7 mouse cellular contexts compared by ENCODE assay signal in genomic region chr12:15817365-15817764, GRCm38 (mm10). TPM values are rescaled to one million over a fixed set of nuclear protein-coding genes. Genes with fewer than 3 reads are reported as not detected.
DNase-seq lines count a peak whose midpoint lies in the region; ATAC-seq and TF ChIP-seq lines count a peak whose summit lies in the region.

No protein-coding gene starts in this region.

- TF ChIP-seq CTCF in liver, postnatal 0 days (IDR thresholded peaks at IDR 0.05; ENCODE audit: low read depth) = no peak

- peak overlapping the region; percentile 85 for H3K4me3 ChIP-seq in forebrain, embryonic 16.5 days (replicated peaks; ENCODE audit: low read length)
- H3K4me3 ChIP-seq in intestine, embryonic 16.5 days (ENCODE audit: low read length) = peak overlapping the region; percentile 74
- peak overlapping the region; percentile 67 for H3K4me3 ChIP-seq in liver, postnatal 0 days (ENCODE audit: low read depth, low read length)

- H3K9me3 ChIP-seq in forebrain, embryonic 16.5 days (ENCODE audit: control insufficient read depth, low read length) = no peaks in the 10 kb centered on the region
- H3K9me3 ChIP-seq in intestine, embryonic 16.5 days (ENCODE audit: control insufficient read depth, low read length) = no peaks in the 10 kb centered on the region
- H3K9me3 ChIP-seq in liver, postnatal 0 days (ENCODE audit: low read length) = no peaks in the 10 kb centered on the region

- 23% methylated on average over 4 of the region's 4 CpGs for WGBS in forebrain, embryonic 16.5 days
- WGBS in intestine, embryonic 16.5 days = 15% methylated on average over 4 of the region's 4 CpGs
- 37% methylated on average over 4 of the region's 4 CpGs for WGBS in liver, postnatal 0 days (ENCODE audit: insufficient replicate concordance)

- ATAC-seq in forebrain, embryonic 16.5 days = no peak
- peak; percentile 6; the same call in 1 of the 2 replicates for ATAC-seq in intestine, embryonic 16.5 days
- ATAC-seq in liver, postnatal 0 days = no peak

- peak overlapping the region; percentile 96; the same call in 1 of the 2 replicates for H3K27ac ChIP-seq in forebrain, embryonic 16.5 days (ENCODE audit: low read length)
- H3K27ac ChIP-seq in intestine, embryonic 16.5 days (ENCODE audit: low read length) = peak overlapping the region; percentile 60
- no peak overlapping the region for H3K27ac ChIP-seq in liver, postnatal 0 days (ENCODE audit: low read depth)

- TF ChIP-seq EP300 in liver, postnatal 0 days (IDR thresholded peaks at IDR 0.05; ENCODE audit: low read depth) = no peak

- H3K4me2 ChIP-seq in forebrain, embryonic 16.5 days (ENCODE audit: low read length) = peak overlapping the region; percentile 71
- peak overlapping the region; percentile 82 for H3K4me2 ChIP-seq in intestine, embryonic 16.5 days (ENCODE audit: low read depth, low read length)
- H3K4me2 ChIP-seq in liver, postnatal 0 days (ENCODE audit: low read depth, low read length) = peak overlapping the region; percentile 90

- H3K4me1 ChIP-seq in forebrain, embryonic 16.5 days (replicated peaks; ENCODE audit: control insufficient read depth, insufficient read depth, low read length) = peaks cover 5% of the 10 kb centered on the region; the same call in 1 of the 2 replicates
- H3K4me1 ChIP-seq in intestine, embryonic 16.5 days (ENCODE audit: control insufficient read depth, insufficient read depth, low read length) = 0 out of 2 replicates have a peak, but pooled peaks cover 2% of the 10 kb centered on the region
- peaks cover 5% of the 10 kb centered on the region for H3K4me1 ChIP-seq in liver, postnatal 0 days (ENCODE audit: insufficient read depth)

- H3K36me3 ChIP-seq in forebrain, embryonic 16.5 days (ENCODE audit: control insufficient read depth, insufficient read depth) = no peaks in the 10 kb centered on the region
- no peaks in the 10 kb centered on the region for H3K36me3 ChIP-seq in intestine, embryonic 16.5 days (ENCODE audit: control insufficient read depth, insufficient read depth, low read length)
- no peaks in the 10 kb centered on the region for H3K36me3 ChIP-seq in liver, postnatal 0 days (replicated peaks; ENCODE audit: insufficient read depth, low read length)

- H3K27me3 ChIP-seq in forebrain, embryonic 16.5 days (replicated peaks; ENCODE audit: control insufficient read depth, insufficient read depth, low read length) = no peaks in the 10 kb centered on the region
- H3K27me3 ChIP-seq in intestine, embryonic 16.5 days (replicated peaks; ENCODE audit: control insufficient read depth, insufficient read depth, low read length) = peaks cover 4% of the 10 kb centered on the region; the same call in 1 of the 2 replicates
- H3K27me3 ChIP-seq in liver, postnatal 0 days (ENCODE audit: insufficient read depth, low read length) = peaks cover 9% of the 10 kb centered on the region

- DNase-seq in testis, postnatal 14 days (ENCODE audit: low spot score) = peak; percentile 19
- no peak for DNase-seq in testis, postnatal 10 days (ENCODE audit: low spot score)
- DNase-seq in liver, postnatal 0 days = no peak
- no peak for DNase-seq in ovary, postnatal 10 days (ENCODE audit: low spot score)
- DNase-seq in T-cell, adult 2 months (ENCODE audit: low spot score) = no peak

- H3K9ac ChIP-seq in forebrain, embryonic 16.5 days (replicated peaks; ENCODE audit: low read depth, low read length) = peak overlapping the region; percentile 96
- peak overlapping the region; percentile 68 for H3K9ac ChIP-seq in intestine, embryonic 16.5 days (ENCODE audit: low read depth, low read length)
- 0 out of 2 replicates have a peak overlapping the region, but pooled peaks have one; percentile 26 for H3K9ac ChIP-seq in liver, postnatal 0 days (replicated peaks)

RNA-seq across cellular contexts. Expression of gene Trib2, which starts 0.6 kb away (rescaled TPM):
- 107 and 112 TPM in 2 replicates for polyA plus RNA-seq in forebrain, embryonic 16.5 days (2015; fragmentation: Nextera tagmentation; extraction: Ambion mirVana)
- polyA plus RNA-seq in intestine, embryonic 16.5 days (2015; fragmentation: Nextera tagmentation; extraction: Ambion mirVana) = 17.7 and 18.3 TPM in 2 replicates
- 2.6 TPM in 2 replicates for polyA plus RNA-seq in liver, postnatal 0 days (2015; fragmentation: Nextera tagmentation; extraction: Ambion mirVana)

Comparison
In these comparisons a context has a peak if more than half of its experiments do, and no peak if none do; other contexts are left out.
1. H3K9ac ChIP-seq: peak in every context shown above with its lines; median percentile 96 in forebrain, embryonic 16.5 days; 68 in intestine, embryonic 16.5 days; 26 in liver, postnatal 0 days.